Mouse (Mus musculus): ENCODE results near the gene Tex52. TPM values are rescaled to one million over a fixed set of nuclear protein-coding genes. Genes with fewer than 3 reads are reported as not detected.
"Not testable (repeated sequence)": the region's sequence is repeated elsewhere in the genome, so short reads cannot be mapped to it uniquely, and the experiment has no call there.

Tex52 gene
- polyA plus RNA-seq, 1 experiment from 2014 or later: 0.30 TPM

GRCm38 (mm10) chr6:128366466-128366865, 8.8 kb upstream of the Tex52 start:
- 88% methylated on average over 5 of the region's 5 CpGs for WGBS
- ATAC-seq (ENCODE audit: insufficient number of reproducible peaks, insufficient read depth, low FRiP score, low read depth): no peak
- Histone ChIP-seq H3K27me3 (ENCODE audit: control insufficient read depth, insufficient read depth, low read length) (no peaks in the 10 kb centered on the region), H3K9ac (replicated peaks; ENCODE audit: low read depth, low read length) (no peak overlapping the region), H3K9me3 (ENCODE audit: control insufficient read depth, low read depth, low read length) (no peaks in the 10 kb centered on the region), H3K4me2 (replicated peaks; ENCODE audit: low read depth, low read length) (no peak overlapping the region), H3K36me3 (ENCODE audit: control insufficient read depth, insufficient read depth, low read length) (peaks cover 55% of the 10 kb centered on the region), H3K4me1 (ENCODE audit: control insufficient read depth, insufficient read depth, low read length) (peaks cover 11% of the 10 kb centered on the region; the same call in 1 of the 2 replicates), H3K27ac (ENCODE audit: low read length) (no peak overlapping the region), H3K4me3 (ENCODE audit: low read depth, low read length) (no peak overlapping the region)

- WGBS: 92% methylated on average over 5 of the region's 5 CpGs
- peaks cover 86% of the 10 kb centered on the region for H3K36me3 ChIP-seq (ENCODE audit: control insufficient read depth, insufficient read depth, low read length)
- no peaks in the 10 kb centered on the region for H3K27me3 ChIP-seq (ENCODE audit: control insufficient read depth, insufficient read depth, low read length)
- no peaks in the 10 kb centered on the region for H3K9me3 ChIP-seq (ENCODE audit: control insufficient read depth, low read depth, low read length)
- H3K9ac ChIP-seq (replicated peaks; ENCODE audit: low read depth, low read length): no peak overlapping the region
- no peak overlapping the region for H3K27ac ChIP-seq (ENCODE audit: low read length)
- no peak overlapping the region for H3K4me3 ChIP-seq (ENCODE audit: low read depth, low read length)
- H3K4me2 ChIP-seq (replicated peaks; ENCODE audit: low read depth, low read length): no peak overlapping the region
- no peak for ATAC-seq (ENCODE audit: insufficient number of reproducible peaks, insufficient read depth, low FRiP score, low read depth)
- H3K4me1 ChIP-seq (ENCODE audit: control insufficient read depth, insufficient read depth, low read length): no peaks in the 10 kb centered on the region
Measured at GRCm38 (mm10) chr6:128370040-128370439, 5.2 kb upstream of the Tex52 start.

DNA sequence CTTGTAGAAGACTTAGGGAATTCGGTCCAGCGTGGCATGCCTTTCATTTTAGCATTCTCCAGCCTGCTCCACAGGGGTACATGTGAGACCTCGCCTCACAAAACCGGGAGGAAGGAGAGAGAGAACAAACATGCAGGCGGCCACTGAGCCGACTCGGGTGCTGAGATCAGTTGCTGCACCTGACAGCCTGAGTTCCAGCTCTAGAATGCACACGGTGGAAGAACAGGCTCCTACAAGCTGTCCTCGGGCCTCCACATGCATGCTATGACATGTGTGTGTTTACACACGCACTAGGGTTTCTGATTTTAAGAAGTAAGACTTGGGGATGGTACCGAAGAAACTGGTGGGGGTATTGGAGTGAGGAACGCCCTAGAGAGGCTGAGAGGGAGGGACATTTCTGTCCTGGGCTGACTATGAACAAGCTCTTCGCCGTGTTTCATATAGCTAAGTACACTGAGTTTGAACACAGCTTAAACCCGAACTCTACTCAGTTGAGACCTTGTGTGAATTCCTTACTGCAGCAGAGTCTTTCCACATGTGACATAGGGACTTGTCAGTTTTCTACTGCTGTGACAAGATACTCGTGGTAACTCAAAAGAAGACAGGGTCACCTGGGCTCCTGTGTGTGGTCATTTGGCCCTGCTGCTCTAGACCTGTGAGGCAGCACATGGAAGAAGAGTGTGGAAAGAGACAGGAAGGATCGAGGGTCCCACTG, 1.3 kb downstream of the Tex52 start:
- Histone ChIP-seq H3K4me3 (ENCODE audit: low read depth, low read length) (no peak overlapping the region), H3K36me3 (ENCODE audit: control insufficient read depth, insufficient read depth, low read length) (peaks cover 39% of the 10 kb centered on the region), H3K27ac (ENCODE audit: low read length) (no peak overlapping the region), H3K27me3 (ENCODE audit: control insufficient read depth, insufficient read depth, low read length) (no peaks in the 10 kb centered on the region), H3K9ac (replicated peaks; ENCODE audit: low read depth, low read length) (no peak overlapping the region), H3K4me2 (replicated peaks; ENCODE audit: low read depth, low read length) (no peak overlapping the region), H3K4me1 (ENCODE audit: control insufficient read depth, insufficient read depth, low read length) (no peaks in the 10 kb centered on the region), H3K9me3 (ENCODE audit: control insufficient read depth, low read depth, low read length) (no peaks in the 10 kb centered on the region)
- no peak for ATAC-seq (ENCODE audit: insufficient number of reproducible peaks, insufficient read depth, low FRiP score, low read depth)
- 79% methylated on average over 17 of the region's 17 CpGs for WGBS

GRCm38 (mm10) chr6:128379636-128380035, 4.4 kb downstream of the Tex52 start:
- no peaks in the 10 kb centered on the region for H3K27me3 ChIP-seq (ENCODE audit: control insufficient read depth, insufficient read depth, low read length)
- no peak overlapping the region for H3K9ac ChIP-seq (replicated peaks; ENCODE audit: low read depth, low read length)
- H3K4me1 ChIP-seq (ENCODE audit: control insufficient read depth, insufficient read depth, low read length): no peaks in the 10 kb centered on the region
- H3K36me3 ChIP-seq (ENCODE audit: control insufficient read depth, insufficient read depth, low read length): peaks cover 12% of the 10 kb centered on the region; the same call in 1 of the 2 replicates
- H3K4me2 ChIP-seq (replicated peaks; ENCODE audit: low read depth, low read length): no peak overlapping the region
- no peak overlapping the region for H3K4me3 ChIP-seq (ENCODE audit: low read depth, low read length)
- no peak overlapping the region for H3K27ac ChIP-seq (ENCODE audit: low read length)
- 84% methylated on average over 16 of the region's 16 CpGs for WGBS
- no peak for ATAC-seq (ENCODE audit: insufficient number of reproducible peaks, insufficient read depth, low FRiP score, low read depth)
- no peaks in the 10 kb centered on the region for H3K9me3 ChIP-seq (ENCODE audit: control insufficient read depth, low read depth, low read length)

DNA sequence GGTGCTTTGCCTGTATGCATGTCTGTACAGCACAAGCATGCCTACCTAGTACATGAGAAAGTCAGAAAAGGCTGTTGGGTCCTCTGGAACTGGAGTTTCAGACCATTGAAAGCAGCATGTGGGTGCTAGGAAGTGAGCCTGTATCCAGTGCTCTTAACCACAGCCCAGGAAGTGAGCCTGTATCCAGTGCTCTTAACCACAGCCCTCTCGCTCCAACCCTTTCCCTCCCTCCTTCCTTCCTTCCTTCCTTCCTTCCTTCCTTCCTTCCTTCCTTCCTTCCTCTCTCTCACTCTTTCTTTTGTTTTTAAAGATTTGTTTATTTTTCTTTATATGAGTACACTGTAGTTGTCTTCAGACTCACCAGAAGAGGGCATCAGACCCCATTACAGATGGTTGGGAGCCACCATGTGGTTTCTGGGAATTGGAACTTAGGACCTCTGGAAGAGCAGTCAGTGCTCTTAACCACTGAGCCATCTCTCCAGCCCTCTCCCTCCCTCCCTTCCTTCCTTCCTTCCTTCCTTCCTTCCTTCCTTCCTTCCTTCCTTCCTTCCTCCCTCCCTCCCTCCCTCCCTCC, 5.4 kb downstream of the Tex52 start:
- H3K9me3 ChIP-seq (ENCODE audit: control insufficient read depth, low read depth, low read length); H3K4me3 ChIP-seq (ENCODE audit: low read depth, low read length); H3K9ac ChIP-seq (replicated peaks; ENCODE audit: low read depth, low read length); H3K27ac ChIP-seq (ENCODE audit: low read length); H3K27me3 ChIP-seq (ENCODE audit: control insufficient read depth, insufficient read depth, low read length); ATAC-seq (ENCODE audit: insufficient number of reproducible peaks, insufficient read depth, low FRiP score, low read depth); H3K4me1 ChIP-seq (ENCODE audit: control insufficient read depth, insufficient read depth, low read length); H3K36me3 ChIP-seq (ENCODE audit: control insufficient read depth, insufficient read depth, low read length); H3K4me2 ChIP-seq (replicated peaks; ENCODE audit: low read depth, low read length): not testable (repeated sequence)
- 72% methylated on average over 1 of the region's 1 CpGs for WGBS

DNA sequence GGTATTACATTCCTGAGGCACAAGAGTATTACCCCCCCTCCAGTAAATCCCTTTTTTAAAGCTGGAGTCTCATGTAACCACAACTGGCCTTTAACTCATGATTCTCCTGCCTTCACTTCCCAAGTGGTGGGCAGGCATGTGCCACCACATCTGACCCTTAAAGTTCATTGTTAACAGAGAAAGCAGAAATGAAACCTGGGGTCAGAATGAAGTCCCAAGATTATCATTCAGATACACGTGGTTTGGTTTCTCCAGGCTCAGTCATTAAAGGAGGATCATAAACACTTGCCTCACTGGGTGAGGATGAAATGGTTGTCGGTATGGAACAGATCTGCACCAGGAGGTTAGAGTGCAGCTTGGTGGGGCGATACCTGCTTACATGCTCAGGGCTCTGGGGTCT, 6.0 kb downstream of the Tex52 start:
- Histone ChIP-seq H3K4me3 (ENCODE audit: low read depth, low read length) (no peak overlapping the region), H3K4me1 (ENCODE audit: control insufficient read depth, insufficient read depth, low read length) (no peaks in the 10 kb centered on the region), H3K9ac (replicated peaks; ENCODE audit: low read depth, low read length) (no peak overlapping the region), H3K27ac (ENCODE audit: low read length) (no peak overlapping the region), H3K27me3 (ENCODE audit: control insufficient read depth, insufficient read depth, low read length) (no peaks in the 10 kb centered on the region), H3K36me3 (ENCODE audit: control insufficient read depth, insufficient read depth, low read length) (peaks cover 7% of the 10 kb centered on the region; the same call in 1 of the 2 replicates), H3K9me3 (ENCODE audit: control insufficient read depth, low read depth, low read length) (no peaks in the 10 kb centered on the region), H3K4me2 (replicated peaks; ENCODE audit: low read depth, low read length) (no peak overlapping the region)
- WGBS: 72% methylated on average over 3 of the region's 3 CpGs
- no peak for ATAC-seq (ENCODE audit: insufficient number of reproducible peaks, insufficient read depth, low FRiP score, low read depth)

DNA sequence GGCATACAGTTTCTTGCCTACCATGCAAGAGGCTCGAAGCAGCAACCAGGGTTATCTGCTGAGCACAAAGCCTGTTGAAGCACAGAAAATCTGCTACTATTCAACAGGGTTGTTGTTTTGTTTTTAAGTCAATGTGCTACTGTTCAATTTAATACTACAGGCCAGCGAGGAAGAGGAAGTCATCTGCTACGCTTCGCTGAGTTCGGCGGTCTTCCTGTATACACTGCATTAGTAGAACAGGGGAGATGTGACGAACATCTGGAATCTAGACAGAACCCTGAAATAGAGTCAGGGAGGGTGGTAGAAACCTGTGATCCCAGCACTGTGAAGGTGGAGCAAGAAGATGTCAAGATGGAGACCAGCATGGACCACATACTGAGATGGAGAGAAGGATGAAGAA, 8.5 kb downstream of the Tex52 start:
- 84% methylated on average over 7 of the region's 7 CpGs for WGBS

GRCm38 (mm10) chr6:128385026-128385425, 9.8 kb downstream of the Tex52 start:
- no peaks in the 10 kb centered on the region for H3K36me3 ChIP-seq (ENCODE audit: control insufficient read depth, insufficient read depth, low read length)
- ATAC-seq (ENCODE audit: insufficient number of reproducible peaks, insufficient read depth, low FRiP score, low read depth): no peak
- no peak overlapping the region for H3K4me3 ChIP-seq (ENCODE audit: low read depth, low read length)
- WGBS: 80% methylated on average over 1 of the region's 1 CpGs
- H3K9me3 ChIP-seq (ENCODE audit: control insufficient read depth, low read depth, low read length): no peaks in the 10 kb centered on the region
- H3K27ac ChIP-seq (ENCODE audit: low read length): no peak overlapping the region
- no peak overlapping the region for H3K4me2 ChIP-seq (replicated peaks; ENCODE audit: low read depth, low read length)
- H3K4me1 ChIP-seq (ENCODE audit: control insufficient read depth, insufficient read depth, low read length): no peaks in the 10 kb centered on the region
- no peak overlapping the region for H3K9ac ChIP-seq (replicated peaks; ENCODE audit: low read depth, low read length)
- H3K27me3 ChIP-seq (ENCODE audit: control insufficient read depth, insufficient read depth, low read length): no peaks in the 10 kb centered on the region

More for the DNA sequence above, 8.5 kb downstream of the Tex52 start:
- no peak overlapping the region for H3K4me2 ChIP-seq (replicated peaks; ENCODE audit: low read depth, low read length)
- no peak overlapping the region for H3K4me3 ChIP-seq (ENCODE audit: low read depth, low read length)
- no peak overlapping the region for H3K27ac ChIP-seq (ENCODE audit: low read length)
- H3K9ac ChIP-seq (replicated peaks; ENCODE audit: low read depth, low read length): no peak overlapping the region
- no peaks in the 10 kb centered on the region for H3K4me1 ChIP-seq (ENCODE audit: control insufficient read depth, insufficient read depth, low read length)
- H3K27me3 ChIP-seq (ENCODE audit: control insufficient read depth, insufficient read depth, low read length): no peaks in the 10 kb centered on the region
- H3K9me3 ChIP-seq (ENCODE audit: control insufficient read depth, low read depth, low read length): no peaks in the 10 kb centered on the region
- no peaks in the 10 kb centered on the region for H3K36me3 ChIP-seq (ENCODE audit: control insufficient read depth, insufficient read depth, low read length)
- ATAC-seq (ENCODE audit: insufficient number of reproducible peaks, insufficient read depth, low FRiP score, low read depth): no peak
